Mouse (Mus musculus): ENCODE measurements around the gene Msmo1.
A peak's percentile ranks its signal among the peaks of the same experiment; 100 is the strongest.

Gene Msmo1

GRCm38 (mm10) chr8:64712499-64712898 lies 21.1 kb downstream of the Msmo1 start:
- DNase-seq (ENCODE audit: extremely low spot score), result no peak

GRCm38 (mm10) chr8:64711544-64711943 lies 22.0 kb downstream of the Msmo1 start:
- no peak for DNase-seq (ENCODE audit: extremely low spot score)

GRCm38 (mm10) chr8:64707481-64707880 lies 26.1 kb downstream of the Msmo1 start:
- no peak for DNase-seq (ENCODE audit: extremely low spot score)

- no peak for DNase-seq (ENCODE audit: extremely low spot score)
These were observed 30.4 kb downstream of the Msmo1 start for GRCm38 (mm10) chr8:64703191-64703590.

GRCm38 (mm10) chr8:64692651-64693201 lies 40.9 kb downstream of the Msmo1 start, which contains the start of gene Cpe:
Gene Cpe, minus strand, starts transcription at chr8:64693054.
- peak; percentile 90 for DNase-seq (ENCODE audit: extremely low spot score)

- peak; percentile 33 for DNase-seq (ENCODE audit: extremely low spot score)
These were observed 41.8 kb downstream of the Msmo1 start for GRCm38 (mm10) chr8:64691591-64692401.

GRCm38 (mm10) chr8:64690845-64691244 lies 42.7 kb downstream of the Msmo1 start:
- no peak for DNase-seq (ENCODE audit: extremely low spot score)

- DNase-seq (ENCODE audit: extremely low spot score), result no peak
These were observed 43.3 kb downstream of the Msmo1 start for GRCm38 (mm10) chr8:64690306-64690705.

GRCm38 (mm10) chr8:64688741-64689140 lies 44.9 kb downstream of the Msmo1 start:
- no peak for DNase-seq (ENCODE audit: extremely low spot score)

GRCm38 (mm10) chr8:64688161-64688560 lies 45.4 kb downstream of the Msmo1 start:
- DNase-seq (ENCODE audit: extremely low spot score), result no peak

- DNase-seq (ENCODE audit: extremely low spot score), result no peak
These were observed 51.1 kb downstream of the Msmo1 start for GRCm38 (mm10) chr8:64682501-64682900.

- no peak for DNase-seq (ENCODE audit: extremely low spot score)
These were observed 57.2 kb downstream of the Msmo1 start for GRCm38 (mm10) chr8:64676381-64676780.

- DNase-seq (ENCODE audit: extremely low spot score), result no peak
These were observed 58.5 kb downstream of the Msmo1 start for GRCm38 (mm10) chr8:64674951-64675585.

- DNase-seq (ENCODE audit: extremely low spot score), result no peak
These were observed 60.7 kb downstream of the Msmo1 start for GRCm38 (mm10) chr8:64672920-64673319.

- DNase-seq (ENCODE audit: extremely low spot score), result no peak
These were observed 61.7 kb downstream of the Msmo1 start for GRCm38 (mm10) chr8:64671937-64672336.

All from embryo, embryonic 9.5 days (tissue).